Mouse (Mus musculus) CH12.LX (cell line): ENCODE results near the gene Filip1l. TPM values are rescaled to one million over a fixed set of nuclear protein-coding genes. Genes with fewer than 3 reads are reported as not detected.

Source experiments
- DNase-seq: peaks from one replicate; pipeline ENCODE4 v3.0.0-alpha.2; 2013; ENCODE audit errors: extremely low read depth
- H3K27ac ChIP-seq: 2 replicates; pipeline ENCODE4 v1.5.1; 2012; ENCODE audit warnings: low read depth, mild to moderate bottlenecking, control low read depth, moderate library complexity; ENCODE audit not compliant: insufficient read depth
- H3K27me3 ChIP-seq: replicated peaks from 2 replicates; pipeline ENCODE3; 2012; ENCODE audit warnings: inconsistent platforms
- H3K36me3 ChIP-seq, 2 experiments: replicated peaks in 1 of 2; 2 replicates each; pipeline versions ENCODE3 to v1.6.1; 2012; ENCODE audit warnings: inconsistent platforms in 1 of 2, low read length in 1 of 2, mild to moderate bottlenecking in 1 of 2, mixed read lengths in 1 of 2, moderate library complexity in 1 of 2; ENCODE audit not compliant: control insufficient read depth in 1 of 2, insufficient read depth in 1 of 2
- H3K4me1 ChIP-seq, 2 experiments: 2 replicates each; pipeline ENCODE4 v1.6.1; 2012; ENCODE audit warnings: inconsistent platforms in 1 of 2, moderate library complexity in 1 of 2; ENCODE audit not compliant: insufficient read depth in 2 of 2, control insufficient read depth in 1 of 2
- H3K4me2 ChIP-seq: 2 replicates; pipeline ENCODE4 v1.6.1; 2012; ENCODE audit warnings: low read depth, mild to moderate bottlenecking, control low read depth; ENCODE audit not compliant: poor library complexity, insufficient read depth, severe bottlenecking
- H3K4me3 ChIP-seq, 3 experiments: fragments of 150-350 bp in 1 of 3; sonication (generic) in 1 of 3; replicated peaks in 1 of 3; 2 replicates each; pipeline versions ENCODE3 to v1.5.1; 2011 to 2012; ENCODE audit warnings: low read depth in 2 of 3, low read length in 2 of 3, mild to moderate bottlenecking in 2 of 3, moderate library complexity in 2 of 3, control low read depth in 1 of 3, improper control_type of control experiment in 1 of 3, inconsistent platforms in 1 of 3, mixed read lengths in 1 of 3; ENCODE audit not compliant: poor library complexity in 1 of 3
- H3K79me2 ChIP-seq: replicated peaks from 2 replicates; pipeline ENCODE4 v1.6.1; 2012; ENCODE audit warnings: mild to moderate bottlenecking, moderate library complexity; ENCODE audit not compliant: control insufficient read depth, poor library complexity, insufficient read depth, severe bottlenecking; ENCODE audit errors: extremely low read depth
- H3K9ac ChIP-seq: 2 replicates; pipeline ENCODE4 v1.6.1; 2012; ENCODE audit warnings: low read depth, mild to moderate bottlenecking, control low read depth, moderate library complexity; ENCODE audit not compliant: insufficient read depth
- H3K9me3 ChIP-seq: replicated peaks from 2 replicates; pipeline ENCODE3; 2012; ENCODE audit warnings: low read length, inconsistent platforms, mixed read lengths
- CHD1 ChIP-seq: IDR thresholded peaks from 2 replicates; pipeline ENCODE4 v1.6.1; 2012; ENCODE audit warnings: low read depth, low read length, improper control_type of control experiment, inconsistent platforms
- CHD2 ChIP-seq: IDR thresholded peaks from 2 replicates; pipeline ENCODE4 v1.6.1; 2011; ENCODE audit warnings: low read length, improper control_type of control experiment
- CTCF ChIP-seq, 2 experiments: IDR thresholded peaks in 1 of 2; conservative IDR thresholded peaks in 1 of 2; 2 replicates each; pipeline ENCODE4 v1.5.1; 2011 to 2012; ENCODE audit warnings: low read depth in 2 of 2, low read length in 2 of 2, improper control_type of control experiment in 1 of 2, inconsistent platforms in 1 of 2, mild to moderate bottlenecking in 1 of 2, moderate library complexity in 1 of 2
- ELF1 ChIP-seq: IDR thresholded peaks from 2 replicates; pipeline ENCODE4 v1.6.1; 2014; ENCODE audit warnings: low read depth, mild to moderate bottlenecking, inconsistent platforms, low read length, improper control_type of control experiment
- EP300 ChIP-seq: IDR thresholded peaks from 2 replicates; pipeline ENCODE4 v1.6.1; 2011; ENCODE audit warnings: low read length, improper control_type of control experiment
- ETS1 ChIP-seq: conservative IDR thresholded peaks from 2 replicates; pipeline ENCODE4 v1.6.1; 2012; ENCODE audit warnings: low read depth, mild to moderate bottlenecking, inconsistent platforms, low read length, improper control_type of control experiment, moderate library complexity
- GABPA ChIP-seq: IDR thresholded peaks from 2 replicates; pipeline ENCODE4 v1.6.1; 2012; ENCODE audit warnings: low read depth, low read length, improper control_type of control experiment, inconsistent platforms; ENCODE audit not compliant: insufficient replicate concordance
- IRF4 ChIP-seq: IDR thresholded peaks from 2 replicates; pipeline ENCODE4 v1.6.1; 2014; ENCODE audit warnings: low read depth, mild to moderate bottlenecking, inconsistent platforms, low read length, improper control_type of control experiment
- JUN ChIP-seq: IDR thresholded peaks from 2 replicates; pipeline ENCODE4 v1.6.1; 2011; ENCODE audit warnings: low read depth, mild to moderate bottlenecking, low read length, improper control_type of control experiment, moderate library complexity; ENCODE audit not compliant: insufficient read depth
- MAFK ChIP-seq: IDR thresholded peaks from 2 replicates; pipeline ENCODE4 v1.6.1; 2011; ENCODE audit warnings: low read length, improper control_type of control experiment; ENCODE audit not compliant: insufficient replicate concordance
- MAZ ChIP-seq: IDR thresholded peaks from 2 replicates; pipeline ENCODE4 v1.6.1; 2012; ENCODE audit warnings: low read depth, mild to moderate bottlenecking, inconsistent platforms, low read length, improper control_type of control experiment, moderate library complexity
- MYC ChIP-seq: IDR thresholded peaks from 2 replicates; pipeline ENCODE4 v1.6.1; 2011; ENCODE audit warnings: low read depth, mild to moderate bottlenecking, improper control_type of control experiment, low read length
- NRF1 ChIP-seq: IDR thresholded peaks from 2 replicates; pipeline ENCODE4 v1.6.1; 2014; ENCODE audit warnings: low read depth, mild to moderate bottlenecking, inconsistent platforms, low read length, improper control_type of control experiment, moderate library complexity
- POLR2AphosphoS2 ChIP-seq: IDR thresholded peaks from 2 replicates; pipeline ENCODE4 v1.6.1; 2011; ENCODE audit warnings: low read depth, low read length, improper control_type of control experiment
- SIN3A ChIP-seq: IDR thresholded peaks from 2 replicates; pipeline ENCODE4 v1.6.1; 2012; ENCODE audit warnings: low read length, improper control_type of control experiment, inconsistent platforms
- SMC3 ChIP-seq: IDR thresholded peaks from 2 replicates; pipeline ENCODE4 v1.6.1; 2011; ENCODE audit warnings: low read depth, low read length, improper control_type of control experiment
- TBP ChIP-seq: conservative IDR thresholded peaks from 2 replicates; pipeline ENCODE4 v1.6.1; 2011; ENCODE audit warnings: low read depth, low read length, improper control_type of control experiment
- ZC3H11A ChIP-seq: IDR thresholded peaks from 2 replicates; pipeline ENCODE4 v1.6.1; 2012; ENCODE audit warnings: low read depth, mild to moderate bottlenecking, inconsistent platforms, low read length, improper control_type of control experiment
- ZKSCAN1 ChIP-seq: IDR thresholded peaks from 2 replicates; pipeline ENCODE4 v1.6.1; 2012; ENCODE audit warnings: low read depth, inconsistent platforms, low read length, improper control_type of control experiment, borderline replicate concordance
- ZMIZ1 ChIP-seq: IDR thresholded peaks from 2 replicates; pipeline ENCODE4 v1.6.1; 2012; ENCODE audit warnings: low read depth, mild to moderate bottlenecking, inconsistent platforms, low read length, improper control_type of control experiment
- dilution Hi-C: fragments of 300-500 bp; cut with MboI; formaldehyde crosslinking; loops from 2 replicates; pipeline ENCODE4 v1.14.3; 2020; ENCODE audit warnings: low sequenced_read_pairs; ENCODE audit not compliant: extremely low pct_unique_long_range_greater_than_20kb, extremely low pct_ligation_motif_present
- in situ Hi-C: fragments of 300-500 bp; cut with MboI; formaldehyde crosslinking; loops from 3 replicates; pipeline ENCODE4 v1.14.3; 2019; ENCODE audit warnings: low sequenced_read_pairs, low pct_ligation_motif_present, low pct_unique_long_range_greater_than_20kb, mixed read lengths
- polyA plus RNA-seq: library from polyadenylated mRNA; unstranded; fragments of >175 nt; gene quantifications from 2 replicates; pipeline ENCODE4 v1.2.1, GENCODE M21; 2012; ENCODE audit warnings: low read depth; ENCODE audit not compliant: insufficient read length
- total RNA-seq, 2 experiments: library from RNA; depleted of rRNA; stranded (reverse); fragments of 300-350 nt in 1 of 2; fragments of >200 nt in 1 of 2; gene quantifications; 2 replicates each; pipeline ENCODE4 v1.2.3; 2012 to 2014

Filip1l gene
- total and polyA plus RNA-seq, 3 experiments = 2.1 to 17.6 (median 5.7) TPM

GRCm38 (mm10) chr16:57582008-57582407 is 229.1 kb downstream of the Filip1l start:
- Histone ChIP-seq H3K9ac (no peak overlapping the region), H3K4me1 (peaks cover 0 to 18% of the 10 kb centered on the region in 2 experiments; a peak in 3 of 4 replicates), H3K4me2 (no peak overlapping the region), H3K4me3 (no peak overlapping the region), H3K27ac (no peak overlapping the region), H3K27me3 (no peaks in the 10 kb centered on the region), H3K79me2 (peaks cover 2% of the 10 kb centered on the region; the same call in 1 of the 2 replicates), H3K36me3 (peaks cover 0 to 18% of the 10 kb centered on the region in 2 experiments), H3K9me3 (no peaks in the 10 kb centered on the region)
- dilution Hi-C loops = no loop called here
- in situ Hi-C loops = no loop called here
- no peak for DNase-seq
- TF ChIP-seq TBP = no peak
- TF ChIP-seq ELF1 = no peak

GRCm38 (mm10) chr16:57585201-57585600 is 232.3 kb downstream of the Filip1l start:
- Histone ChIP-seq H3K4me1 (peaks cover 0 to 14% of the 10 kb centered on the region in 2 experiments; a peak in 3 of 4 replicates), H3K4me3 (no peak overlapping the region), H3K9ac (no peak overlapping the region), H3K4me2 (no peak overlapping the region), H3K36me3 (peaks cover 0 to 7% of the 10 kb centered on the region in 2 experiments), H3K79me2 (no peaks in the 10 kb centered on the region; the same call in 1 of the 2 replicates), H3K9me3 (no peaks in the 10 kb centered on the region), H3K27ac (no peak overlapping the region), H3K27me3 (no peaks in the 10 kb centered on the region)
- dilution Hi-C loops = no loop called here
- TF ChIP-seq CHD1 (no peak), ZMIZ1 (no peak), CHD2 (no peak), MAZ (no peak), SIN3A (no peak), ZC3H11A (no peak), NRF1 (no peak), ETS1 (no peak), GABPA (no peak), EP300 (no peak), JUN (no peak), CTCF (conservative IDR thresholded peaks at IDR 0.05 in 1 of 2, IDR thresholded peaks at IDR 0.05 in 1 of 2; ENCODE audit: low read depth in 2 of 2, low read length in 2 of 2) (no peak), IRF4 (no peak), ELF1 (no peak), ZKSCAN1 (no peak), SMC3 (no peak), MYC (no peak), POLR2AphosphoS2 (no peak), MAFK (no peak)
- in situ Hi-C loops = no loop called here
- DNase-seq = no peak
